Mouse (Mus musculus) liver, adult 2 months (tissue): ENCODE measurements around the gene Golga7b.

Source experiments
- CTCF ChIP-seq: fragments of 200-500 bp; IDR thresholded peaks from 2 replicates; pipeline ENCODE4 v1.5.1; 2011; ENCODE audit warnings: low read depth, low read length, control low read depth
- POLR2A ChIP-seq: fragments of 200-500 bp; IDR thresholded peaks from 2 replicates; pipeline ENCODE4 v1.6.1; 2011; ENCODE audit warnings: low read length, control low read depth; ENCODE audit not compliant: insufficient read depth; ENCODE audit errors: extremely low read depth

- no peak for TF ChIP-seq CTCF
- TF ChIP-seq POLR2A: no peak
Measured at GRCm38 (mm10) chr19:42277288-42277687, 29.9 kb downstream of the Golga7b start.
